Mouse (Mus musculus): ENCODE data around the gene Kti12. TPM values are rescaled to one million over a fixed set of nuclear protein-coding genes. Genes with fewer than 3 reads are reported as not detected.

The Kti12 gene
- 48.5 and 51.8 TPM in 2 replicates for polyA plus RNA-seq (2015; fragmentation: Nextera tagmentation; extraction: Ambion mirVana)

DNA sequence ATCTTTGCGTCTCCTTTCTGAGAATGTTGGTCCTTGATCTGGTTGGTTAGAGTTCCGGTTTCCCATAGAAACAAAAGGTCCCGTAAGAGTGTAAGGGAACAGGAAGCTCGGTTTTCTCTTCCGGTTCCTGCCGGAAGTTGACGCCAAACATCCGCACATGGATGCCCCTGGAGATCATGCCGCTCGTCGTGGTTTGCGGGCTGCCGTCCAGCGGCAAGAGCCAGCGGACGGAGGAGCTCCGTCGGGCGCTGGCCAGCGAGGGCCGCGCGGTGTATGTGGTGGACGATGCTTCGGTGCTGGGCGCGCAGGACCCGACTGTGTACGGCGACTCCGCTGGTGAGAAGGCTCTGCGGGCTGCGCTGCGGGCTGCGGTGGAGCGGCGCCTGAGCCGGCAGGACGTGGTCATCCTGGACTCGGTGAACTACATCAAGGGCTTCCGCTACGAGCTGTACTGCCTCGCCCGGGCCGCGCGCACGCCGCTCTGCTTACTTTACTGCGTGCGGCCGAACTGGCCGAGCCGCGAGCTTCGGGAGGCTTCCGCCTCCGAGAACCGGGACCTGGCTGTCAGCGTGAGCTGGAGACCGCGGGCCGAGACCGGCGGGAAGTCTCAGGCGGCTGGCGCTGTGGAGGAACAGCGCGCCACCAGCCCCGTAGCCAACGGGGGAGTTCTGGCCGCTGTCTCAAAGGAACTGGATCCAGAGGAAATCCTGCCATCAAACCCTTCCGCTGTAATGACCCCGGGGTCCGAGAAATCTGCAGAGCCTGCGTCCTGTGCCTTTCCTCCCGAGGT is at the start of gene Kti12:
Gene Kti12 (plus strand): TSS at position 71 of the 790 bp plus-strand sequence.
- Histone ChIP-seq H3K4me1 (peaks cover 11% of the 10 kb centered on the region), H3K36me3 (0 out of 2 replicates have a peak, but pooled peaks cover 4% of the 10 kb centered on the region), H3K9me3 (no peaks in the 10 kb centered on the region), H3K4me2 (peak within 1 kb of the TSS; percentile 84), H3K9ac (peak within 1 kb of the TSS; percentile 76), H3K27me3 (no peaks in the 10 kb centered on the region), H3K27ac (peak within 1 kb of the TSS; percentile 90), H3K4me3 (peak within 1 kb of the TSS; percentile 89)
- WGBS: under 1% methylated on average over 77 of the region's 77 CpGs
- peak; percentile 81; the same call in 1 of the 2 replicates for ATAC-seq (ENCODE audit: insufficient number of reproducible peaks, low FRiP score, low TSS enrichment, low read depth)

DNA sequence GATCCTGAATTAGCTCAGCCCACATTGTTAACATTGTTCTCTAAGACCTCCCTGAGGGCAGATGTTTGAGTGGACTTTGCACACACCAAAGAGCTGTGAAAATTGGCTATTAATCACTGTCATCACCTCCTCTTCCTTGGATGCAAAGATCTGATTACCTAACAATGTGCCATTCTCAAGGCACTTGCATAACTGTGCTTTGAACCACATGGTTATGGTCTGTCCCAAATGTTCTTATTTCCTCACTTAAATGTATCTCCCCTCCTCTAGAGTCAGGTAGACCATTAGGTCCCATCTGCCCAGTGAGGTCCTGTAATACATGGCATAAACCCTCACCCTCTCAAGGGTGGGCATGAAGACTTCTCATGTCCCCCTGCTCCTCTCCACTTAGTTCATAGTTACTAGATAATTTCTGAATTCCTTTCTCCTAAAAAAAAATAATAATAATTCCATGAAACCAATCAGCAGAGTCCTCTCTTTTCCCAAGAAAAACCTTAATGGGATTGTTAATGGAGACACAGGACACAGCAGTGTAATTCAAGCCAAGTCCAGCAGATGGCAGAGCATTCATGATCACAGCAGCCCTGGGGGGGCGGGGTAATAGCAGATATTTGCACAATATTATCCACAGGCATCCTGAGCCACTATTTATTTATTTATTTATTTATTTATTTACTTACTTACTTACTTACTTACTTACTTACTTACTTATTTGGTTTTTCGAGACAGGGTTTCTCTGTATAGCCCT is 49.3 kb upstream of the Kti12 start:
- no peak overlapping the region for H3K4me2 ChIP-seq
- no peak for ATAC-seq (ENCODE audit: insufficient number of reproducible peaks, low FRiP score, low TSS enrichment, low read depth)
- H3K27me3 ChIP-seq: no peaks in the 10 kb centered on the region
- no peaks in the 10 kb centered on the region for H3K36me3 ChIP-seq
- no peak overlapping the region for H3K9ac ChIP-seq
- no peaks in the 10 kb centered on the region for H3K4me1 ChIP-seq
- no peaks in the 10 kb centered on the region for H3K9me3 ChIP-seq
- WGBS: 50% methylated on average over 2 of the region's 2 CpGs
- no peak overlapping the region for H3K4me3 ChIP-seq
- H3K27ac ChIP-seq: no peak overlapping the region

DNA sequence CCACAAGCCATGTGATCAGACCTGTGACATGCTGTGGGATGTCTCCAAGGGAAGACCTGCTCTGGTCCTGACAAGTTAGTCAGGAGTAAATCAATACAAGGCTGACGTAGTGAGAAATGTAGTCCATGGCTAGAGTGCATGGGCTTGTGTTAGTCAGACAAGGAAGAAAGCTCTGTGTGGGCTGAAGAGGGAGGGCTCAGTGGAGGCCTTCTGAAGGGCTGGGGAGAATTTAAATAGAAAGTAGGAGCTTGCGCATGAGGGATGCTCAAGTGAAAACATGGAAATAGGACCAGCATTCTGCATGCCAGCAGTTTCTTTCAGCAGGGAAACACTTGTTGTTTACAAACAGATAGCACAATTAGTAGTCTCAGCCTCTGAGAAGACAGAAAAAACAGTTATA is 44.0 kb upstream of the Kti12 start:
- no peaks in the 10 kb centered on the region for H3K36me3 ChIP-seq
- no peak overlapping the region for H3K4me3 ChIP-seq
- H3K9me3 ChIP-seq: no peaks in the 10 kb centered on the region

DNA sequence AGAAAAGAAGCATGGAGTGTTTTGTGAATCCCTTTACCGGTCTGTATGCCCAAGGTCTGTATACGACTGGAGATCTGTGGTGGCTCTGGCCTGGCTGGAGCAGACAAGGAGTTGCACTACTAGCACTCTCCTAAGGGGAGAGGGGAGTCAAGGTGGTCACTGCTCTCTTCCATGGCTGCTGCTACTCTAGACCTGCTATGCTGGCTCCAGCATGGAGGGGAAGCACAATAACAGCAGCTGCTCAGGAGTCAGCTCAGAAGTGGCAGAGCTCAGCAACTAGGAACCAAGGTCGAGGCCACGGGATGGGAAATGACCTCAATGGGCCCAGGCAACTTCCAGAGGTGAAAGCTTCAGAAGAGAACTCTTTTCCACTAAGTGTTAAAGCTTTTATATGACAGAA is 36.4 kb upstream of the Kti12 start:
- WGBS: 59% methylated on average over 4 of the region's 4 CpGs

More for the DNA sequence above, 44.0 kb upstream of the Kti12 start:
- ATAC-seq (ENCODE audit: insufficient number of reproducible peaks, low FRiP score, low TSS enrichment, low read depth): no peak
- H3K4me1 ChIP-seq: no peaks in the 10 kb centered on the region
- no peaks in the 10 kb centered on the region for H3K27me3 ChIP-seq
- H3K9ac ChIP-seq: no peak overlapping the region
- 89% methylated on average over 2 of the region's 2 CpGs for WGBS
- H3K27ac ChIP-seq: no peak overlapping the region
- no peak overlapping the region for H3K4me2 ChIP-seq

DNA sequence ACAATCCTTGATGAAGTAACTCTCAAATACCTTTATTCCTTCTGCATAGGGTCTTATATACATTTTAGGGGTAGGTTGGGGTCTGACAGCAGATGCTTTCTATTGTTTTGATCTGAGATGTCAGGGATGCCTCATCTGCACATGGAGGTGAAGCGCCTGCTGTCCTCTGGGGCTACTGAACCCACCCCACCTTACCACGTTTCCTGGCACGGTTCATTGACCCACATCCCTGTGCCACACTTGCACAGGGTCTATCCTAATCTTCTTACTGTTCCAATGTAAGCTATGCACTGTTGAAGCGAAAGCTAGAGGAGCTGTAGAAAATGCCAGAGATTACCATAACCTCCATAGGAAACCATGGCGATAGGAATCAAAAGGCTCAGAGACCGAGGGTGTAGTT is 36.0 kb upstream of the Kti12 start:
- Histone ChIP-seq H3K4me2 (no peak overlapping the region), H3K4me3 (no peak overlapping the region), H3K27me3 (no peaks in the 10 kb centered on the region), H3K4me1 (no peaks in the 10 kb centered on the region), H3K27ac (no peak overlapping the region), H3K9me3 (no peaks in the 10 kb centered on the region), H3K36me3 (peaks cover 13% of the 10 kb centered on the region), H3K9ac (no peak overlapping the region)
- no peak for ATAC-seq (ENCODE audit: insufficient number of reproducible peaks, low FRiP score, low TSS enrichment, low read depth)
- WGBS: 76% methylated on average over 6 of the region's 6 CpGs

More for the DNA sequence above, 36.4 kb upstream of the Kti12 start:
- Histone ChIP-seq H3K4me2 (no peak overlapping the region), H3K36me3 (peaks cover 13% of the 10 kb centered on the region), H3K27ac (no peak overlapping the region), H3K4me1 (no peaks in the 10 kb centered on the region), H3K9ac (no peak overlapping the region), H3K4me3 (no peak overlapping the region), H3K27me3 (no peaks in the 10 kb centered on the region), H3K9me3 (no peaks in the 10 kb centered on the region)
- no peak for ATAC-seq (ENCODE audit: insufficient number of reproducible peaks, low FRiP score, low TSS enrichment, low read depth)

DNA sequence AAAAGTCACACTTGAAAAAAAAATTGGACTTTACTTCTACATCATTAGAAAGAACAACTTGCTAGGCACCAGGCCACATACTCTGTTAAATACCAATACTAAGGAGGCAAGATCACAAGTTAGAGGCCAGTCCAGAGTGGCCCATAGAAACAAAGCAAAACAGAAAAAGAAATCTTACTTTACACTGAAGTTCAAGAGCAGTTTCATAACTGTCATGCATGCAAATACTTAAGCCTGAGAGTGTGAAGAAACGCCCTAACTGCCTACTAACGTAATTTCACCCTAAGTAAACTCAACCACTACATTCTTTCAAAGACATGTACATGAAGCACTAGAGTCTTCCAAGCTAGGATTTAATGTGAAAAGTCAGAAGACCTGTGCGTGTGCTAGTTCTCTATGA is 21.9 kb upstream of the Kti12 start:
- Histone ChIP-seq H3K4me1 (no peaks in the 10 kb centered on the region), H3K9ac (no peak overlapping the region), H3K27me3 (no peaks in the 10 kb centered on the region), H3K9me3 (no peaks in the 10 kb centered on the region), H3K4me3 (no peak overlapping the region), H3K4me2 (no peak overlapping the region), H3K36me3 (peaks cover 60% of the 10 kb centered on the region), H3K27ac (no peak overlapping the region)
- ATAC-seq (ENCODE audit: insufficient number of reproducible peaks, low FRiP score, low TSS enrichment, low read depth): no peak
- 92% methylated on average over 3 of the region's 3 CpGs for WGBS

DNA sequence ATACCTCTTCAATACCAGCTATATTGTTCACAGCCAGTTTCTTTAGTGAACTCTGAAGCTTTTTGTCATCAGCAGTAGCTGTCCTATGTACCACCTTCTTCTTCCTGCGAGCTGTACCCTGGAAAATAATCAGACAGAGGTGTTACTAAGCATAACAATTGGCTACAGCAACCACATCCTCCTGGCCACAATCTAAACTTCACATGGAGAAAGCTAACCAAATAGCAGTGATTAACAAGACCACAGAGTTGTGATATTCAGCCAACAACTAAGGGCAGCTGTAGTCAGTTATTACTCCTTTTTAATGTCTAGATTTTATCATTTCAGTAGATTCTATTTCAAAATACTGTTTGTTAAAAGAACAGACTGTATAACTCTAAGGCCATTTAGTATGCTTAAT is 21.5 kb upstream of the Kti12 start:
- H3K36me3 ChIP-seq: peaks cover 57% of the 10 kb centered on the region
- no peak overlapping the region for H3K4me3 ChIP-seq
- 85% methylated on average over 1 of the region's 1 CpGs for WGBS
- ATAC-seq (ENCODE audit: insufficient number of reproducible peaks, low FRiP score, low TSS enrichment, low read depth): no peak
- no peaks in the 10 kb centered on the region for H3K4me1 ChIP-seq
- no peaks in the 10 kb centered on the region for H3K9me3 ChIP-seq
- no peaks in the 10 kb centered on the region for H3K27me3 ChIP-seq
- no peak overlapping the region for H3K9ac ChIP-seq
- H3K4me2 ChIP-seq: no peak overlapping the region
- H3K27ac ChIP-seq: no peak overlapping the region

DNA sequence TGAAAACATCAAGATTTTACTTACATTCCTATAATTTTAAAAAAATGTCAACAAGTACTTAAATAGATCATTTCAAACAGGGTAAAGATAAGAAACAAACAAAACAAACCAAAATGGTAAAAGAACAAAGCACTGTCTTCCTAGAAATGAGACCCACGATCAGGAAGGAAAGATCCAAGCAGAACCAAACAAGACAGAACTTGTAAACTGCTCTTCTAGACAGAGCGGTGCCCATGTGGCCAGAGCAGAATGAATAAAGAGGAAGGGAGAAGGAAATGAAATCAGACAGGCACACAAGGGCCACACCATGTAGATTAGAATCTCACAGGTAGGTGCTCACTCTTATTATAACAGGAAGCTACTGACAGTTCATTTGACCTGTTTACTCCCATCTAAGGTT is 20.9 kb upstream of the Kti12 start:
- no peak overlapping the region for H3K9ac ChIP-seq
- 79% methylated on average over 2 of the region's 2 CpGs for WGBS
- H3K27me3 ChIP-seq: no peaks in the 10 kb centered on the region
- H3K9me3 ChIP-seq: no peaks in the 10 kb centered on the region
- H3K4me3 ChIP-seq: no peak overlapping the region
- H3K36me3 ChIP-seq: peaks cover 54% of the 10 kb centered on the region
- H3K27ac ChIP-seq: no peak overlapping the region
- ATAC-seq (ENCODE audit: insufficient number of reproducible peaks, low FRiP score, low TSS enrichment, low read depth): no peak
- H3K4me2 ChIP-seq: no peak overlapping the region
- H3K4me1 ChIP-seq: 0 out of 2 replicates have a peak, but pooled peaks cover under 1% of the 10 kb centered on the region

DNA sequence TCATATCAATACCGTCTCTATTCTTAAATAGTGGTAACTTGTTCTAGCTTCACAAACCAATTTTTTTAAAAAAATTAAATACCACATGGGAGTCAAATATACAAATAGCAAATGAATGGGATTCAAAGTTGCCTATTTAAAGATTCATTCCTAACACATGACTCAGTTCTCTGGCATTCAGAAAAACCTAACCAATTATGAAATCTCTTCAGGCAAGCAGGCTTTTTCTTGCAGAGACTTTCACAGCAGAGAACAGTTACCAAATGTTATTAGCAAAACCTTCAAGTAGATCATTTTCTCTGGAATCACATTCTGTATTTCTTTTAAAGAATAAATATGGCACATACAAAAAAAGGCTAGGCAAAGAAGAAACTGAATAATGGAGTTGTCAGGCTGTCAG is 16.9 kb upstream of the Kti12 start:
- no peak overlapping the region for H3K9ac ChIP-seq
- peaks cover 24% of the 10 kb centered on the region for H3K36me3 ChIP-seq
- 67% methylated on average over 1 of the region's 1 CpGs for WGBS
- no peak for ATAC-seq (ENCODE audit: insufficient number of reproducible peaks, low FRiP score, low TSS enrichment, low read depth)
- H3K4me3 ChIP-seq: no peak overlapping the region
- no peak overlapping the region for H3K27ac ChIP-seq
- no peaks in the 10 kb centered on the region for H3K9me3 ChIP-seq
- peaks cover 11% of the 10 kb centered on the region for H3K4me1 ChIP-seq
- H3K4me2 ChIP-seq: no peak overlapping the region
- no peaks in the 10 kb centered on the region for H3K27me3 ChIP-seq

DNA sequence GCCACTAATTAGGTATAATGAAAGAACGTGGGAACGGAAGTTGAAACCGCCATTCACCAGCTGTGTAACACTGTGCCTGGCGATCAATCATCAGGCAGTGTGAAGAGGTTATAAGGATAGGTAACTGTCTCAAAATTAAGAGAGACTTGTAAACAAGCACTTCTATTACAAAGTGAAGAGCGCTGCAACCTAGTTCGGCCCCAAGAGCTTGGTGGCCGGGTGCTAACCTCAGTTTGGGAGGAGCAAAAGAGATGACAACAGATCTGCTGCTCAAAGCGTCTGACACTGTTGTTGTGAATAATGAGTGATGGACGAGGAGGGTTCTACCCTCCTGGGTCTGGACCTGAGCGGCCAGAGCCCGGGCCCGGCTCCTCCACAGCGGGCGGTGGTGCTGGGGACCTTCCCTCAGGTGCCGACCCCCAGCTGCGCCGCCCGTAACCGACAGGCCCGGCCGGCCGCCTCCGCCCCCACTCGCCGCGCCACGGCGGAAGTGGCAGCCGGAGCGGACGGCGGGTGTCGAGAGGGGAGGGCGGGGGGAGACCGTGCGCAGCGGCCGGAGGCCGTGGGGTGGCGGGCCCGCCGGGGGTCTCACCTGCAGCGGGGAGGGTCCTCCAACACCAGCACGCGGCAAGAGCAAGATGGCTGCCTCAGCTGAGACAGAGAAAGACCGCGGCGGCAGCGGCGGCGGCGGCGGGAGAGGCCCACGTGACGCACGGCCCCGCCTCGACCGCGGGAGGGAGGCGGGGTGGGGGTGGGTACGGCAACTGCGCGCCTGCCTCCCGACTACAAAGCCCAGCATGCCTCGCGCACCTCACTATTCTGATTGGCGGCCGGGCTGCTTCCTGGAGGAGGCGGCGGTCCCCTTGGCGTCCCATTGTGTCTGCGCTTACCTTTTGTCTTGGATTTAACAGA is 14.4 kb upstream of the Kti12 start, which contains the start of gene Btf3l4:
Gene Btf3l4 (minus strand): TSS at position 699 of the 912 bp plus-strand sequence.
- Histone ChIP-seq H3K4me1 (peaks cover 23% of the 10 kb centered on the region), H3K27me3 (no peaks in the 10 kb centered on the region), H3K4me2 (peak within 1 kb of the TSS; percentile 57), H3K27ac (peak within 1 kb of the TSS; percentile 98), H3K36me3 (peaks cover 13% of the 10 kb centered on the region), H3K4me3 (peak within 1 kb of the TSS; percentile 93), H3K9me3 (no peaks in the 10 kb centered on the region), H3K9ac (peak within 1 kb of the TSS; percentile 92)
- peak; percentile 94 for ATAC-seq (ENCODE audit: insufficient number of reproducible peaks, low FRiP score, low TSS enrichment, low read depth)
- WGBS: under 1% methylated on average over 71 of the region's 73 CpGs

DNA sequence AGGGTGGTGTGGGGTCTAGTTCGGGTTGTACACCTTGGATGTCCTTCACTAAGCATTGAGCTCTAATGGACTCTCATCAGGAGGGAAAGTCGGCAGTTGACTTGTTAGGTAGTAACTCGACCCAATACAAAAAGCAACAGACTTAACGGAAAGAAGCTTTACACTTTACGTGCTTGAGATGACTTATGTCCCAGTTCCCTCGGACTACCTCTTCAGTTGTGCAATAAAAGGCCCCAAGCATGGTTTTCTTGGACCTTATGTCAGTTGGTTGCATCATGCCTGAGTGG is 13.8 kb upstream of the Kti12 start:
- Histone ChIP-seq H3K36me3 (peaks cover 10% of the 10 kb centered on the region), H3K9ac (peak overlapping the region; percentile 92), H3K4me1 (peaks cover 24% of the 10 kb centered on the region), H3K4me3 (peak overlapping the region; percentile 93), H3K9me3 (no peaks in the 10 kb centered on the region), H3K27ac (peak overlapping the region; percentile 98), H3K27me3 (no peaks in the 10 kb centered on the region), H3K4me2 (peak overlapping the region; percentile 57)
- WGBS: under 1% methylated on average over 6 of the region's 6 CpGs
- no peak for ATAC-seq (ENCODE audit: insufficient number of reproducible peaks, low FRiP score, low TSS enrichment, low read depth)

All from limb, embryonic 15.5 days (tissue).